Mouse (Mus musculus) granulocyte monocyte progenitor cell, adult 5-6 weeks (primary cell): ENCODE data around the gene Aass. TPM values are rescaled to one million over a fixed set of nuclear protein-coding genes. Genes with fewer than 3 reads are reported as not detected.

Experiments used
- ATAC-seq: replicated peaks from 2 replicates; pipeline ENCODE4 v1.8.0; 2016; ENCODE audit warnings: mild to moderate bottlenecking, moderate TSS enrichment, inconsistent platforms; ENCODE audit not compliant: poor library complexity, severe bottlenecking
- total RNA-seq, 2 experiments: library from RNA; stranded (forward) in 1 of 2; stranded (reverse) in 1 of 2; fragments of 200-712, 200-1000 nt in 1 of 2; fragments of >200 nt in 1 of 2; fragmentation: Nextera tagmentation in 1 of 2; gene quantifications; 2 replicates each; pipeline ENCODE4 v1.2.3; 2014 to 2017

The Aass gene
- total RNA-seq, 2 experiments from 2014 or later: not detected

DNA sequence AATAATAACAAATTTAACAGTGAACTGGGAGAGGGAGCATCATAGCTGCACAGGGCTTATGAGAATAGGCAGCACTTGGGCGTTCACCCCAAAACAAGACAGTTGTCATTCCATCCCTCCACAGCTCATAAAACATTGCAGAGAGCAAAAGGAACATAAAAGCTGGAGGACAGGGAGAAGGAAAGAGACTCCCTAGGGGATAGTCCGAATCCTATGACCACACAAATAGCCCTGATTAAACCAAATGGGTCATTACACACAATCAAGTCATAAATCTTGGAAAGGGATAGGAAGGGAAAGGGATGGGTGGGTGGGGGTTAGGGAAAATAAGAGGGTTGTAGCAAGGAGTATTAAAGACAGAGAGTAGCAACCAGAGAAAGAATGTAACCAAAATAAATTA, 54.5 kb downstream of the Aass start:
- ATAC-seq: no peak

DNA sequence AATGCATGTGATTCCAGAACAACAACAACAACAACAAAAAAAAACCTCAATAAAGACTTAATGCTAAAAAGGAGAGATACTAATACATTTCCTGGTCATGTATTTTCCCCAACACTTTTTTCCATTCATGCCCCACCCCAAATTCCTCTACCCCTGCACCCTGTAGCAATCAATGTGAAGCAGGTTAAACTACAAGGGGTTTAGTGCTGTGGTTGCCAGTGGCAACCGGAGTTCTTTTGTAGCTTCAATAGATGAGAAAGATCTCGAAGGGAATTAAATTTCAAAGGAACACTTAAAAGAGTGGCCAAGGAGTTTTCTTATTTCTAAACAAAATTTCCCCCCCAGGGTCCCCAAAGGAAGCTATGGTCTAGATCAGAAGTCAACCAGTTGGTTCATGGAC, 56.7 kb downstream of the Aass start:
- ATAC-seq: no peak

DNA sequence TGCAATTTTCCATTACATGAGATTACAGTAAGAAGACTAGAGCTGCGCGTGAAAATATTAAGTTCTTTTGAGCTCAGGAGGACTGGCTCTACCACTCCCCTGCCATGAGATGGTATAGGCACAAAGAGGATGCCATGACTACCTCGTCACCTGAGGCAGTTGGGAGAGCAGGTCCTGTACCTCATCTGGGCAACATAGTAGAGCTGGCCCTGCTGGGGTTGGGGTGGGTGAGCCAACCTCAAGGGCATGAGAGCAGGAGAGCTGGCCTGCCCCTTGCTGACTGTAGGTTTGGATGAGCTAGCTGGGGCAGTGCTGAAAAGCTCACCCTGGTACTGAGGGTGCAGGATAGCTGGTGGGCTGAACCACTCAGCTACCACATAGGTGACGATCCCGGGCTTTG, 77.1 kb downstream of the Aass start:
- ATAC-seq: no peak

DNA sequence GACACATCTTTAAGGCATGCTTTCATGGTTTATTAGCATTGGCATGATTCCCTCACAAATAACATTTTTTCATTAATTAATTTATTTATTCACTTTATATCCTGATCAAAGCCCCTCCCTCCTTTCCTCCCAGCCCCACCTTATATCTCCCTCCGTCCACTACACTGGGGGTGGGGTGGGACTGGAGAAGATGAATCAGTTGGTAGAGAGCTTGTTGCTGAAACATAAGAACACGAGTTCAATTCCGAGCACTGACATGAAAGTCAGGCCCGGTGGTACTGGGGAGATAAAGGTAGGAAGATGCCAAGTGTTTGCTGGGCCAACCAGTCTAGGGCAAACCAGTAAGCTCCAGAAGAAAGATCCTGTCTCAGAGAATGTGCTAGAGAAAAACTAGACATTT, 84.0 kb downstream of the Aass start:
- no peak for ATAC-seq

DNA sequence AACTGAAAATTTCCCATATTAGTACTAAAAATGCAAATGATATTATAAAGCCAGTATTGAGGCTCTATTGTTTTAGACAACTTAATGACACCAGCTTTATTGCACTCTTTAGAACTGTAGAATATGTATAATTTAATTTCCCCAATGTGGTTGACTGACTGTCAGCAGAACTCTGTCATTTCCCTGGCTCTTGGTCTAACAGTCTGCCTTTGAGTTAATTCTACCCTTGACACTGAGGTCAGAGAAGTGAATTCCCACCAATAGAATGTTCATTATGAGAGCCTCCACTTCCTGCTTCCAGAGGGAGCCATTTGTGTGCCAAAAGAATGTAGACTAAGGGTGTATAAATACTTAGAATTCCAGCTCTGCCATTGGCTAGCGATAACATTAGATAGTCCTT, 104.5 kb downstream of the Aass start:
- ATAC-seq: no peak

Other genes starting within 250 kb of the Aass start
- gene Fezf1, start 115.4 kb upstream of the Aass start, total RNA-seq (2014; fragmentation: Nextera tagmentation): not detected in 2 replicates
- gene Fezf1, start 115.4 kb upstream of the Aass start, total RNA-seq (2017): not detected in 2 replicates